Mouse (Mus musculus) spleen, postnatal 10 days (tissue): Measurements from ENCODE around the gene Gm13090.

ENCODE experiments used
- DNase-seq, 2 experiments: peaks; one replicate each; pipeline ENCODE4 v3.0.0; 2021 to 2022; ENCODE audit warnings: low spot score in 2 of 2

The Gm13090 gene

GRCm38 (mm10) chr4:151089270-151089669, at the start of gene Gm13090:
Gene Gm13090 (plus strand): TSS chr4:151089570.
- DNase-seq = no peak

DNA sequence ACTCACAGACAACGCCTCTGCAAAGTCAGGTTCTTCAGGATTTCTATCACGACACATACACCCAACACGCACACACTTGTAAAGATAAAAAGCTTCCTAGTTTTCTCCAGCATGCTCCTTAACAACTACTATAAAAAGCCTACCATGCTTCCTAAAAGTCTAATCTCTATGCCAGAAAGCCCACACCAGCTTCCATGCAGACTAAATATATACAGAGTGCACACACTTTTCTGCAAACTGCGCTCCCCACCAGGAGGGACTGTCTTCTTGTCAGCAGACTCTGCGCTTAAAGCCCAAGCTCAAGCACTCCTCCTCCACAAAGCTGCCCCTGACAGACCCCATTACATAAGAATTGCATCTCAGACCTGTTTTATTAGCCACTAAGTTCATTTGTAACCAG, 47.9 kb upstream of the Gm13090 start:
- no peak for DNase-seq

DNA sequence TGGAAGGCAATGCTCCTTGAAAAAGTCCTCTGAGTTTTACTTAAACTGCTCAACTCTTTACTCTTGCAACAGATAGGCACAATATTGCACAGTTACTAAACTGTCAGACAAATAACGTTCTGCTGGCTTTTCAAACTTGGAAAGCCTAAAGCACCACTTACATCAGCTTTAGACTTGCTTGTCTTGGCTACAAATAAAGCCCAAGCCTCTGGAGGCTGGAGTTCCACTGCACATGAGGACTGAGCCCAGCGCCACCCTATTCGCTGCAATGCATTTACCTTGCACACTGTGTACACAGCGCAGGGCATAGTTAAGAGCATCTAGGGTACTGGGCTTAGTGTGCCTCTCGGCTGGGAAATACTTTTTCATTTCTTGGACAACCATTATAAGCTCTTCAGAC, 46.1 kb upstream of the Gm13090 start:
- no peak for DNase-seq

DNA sequence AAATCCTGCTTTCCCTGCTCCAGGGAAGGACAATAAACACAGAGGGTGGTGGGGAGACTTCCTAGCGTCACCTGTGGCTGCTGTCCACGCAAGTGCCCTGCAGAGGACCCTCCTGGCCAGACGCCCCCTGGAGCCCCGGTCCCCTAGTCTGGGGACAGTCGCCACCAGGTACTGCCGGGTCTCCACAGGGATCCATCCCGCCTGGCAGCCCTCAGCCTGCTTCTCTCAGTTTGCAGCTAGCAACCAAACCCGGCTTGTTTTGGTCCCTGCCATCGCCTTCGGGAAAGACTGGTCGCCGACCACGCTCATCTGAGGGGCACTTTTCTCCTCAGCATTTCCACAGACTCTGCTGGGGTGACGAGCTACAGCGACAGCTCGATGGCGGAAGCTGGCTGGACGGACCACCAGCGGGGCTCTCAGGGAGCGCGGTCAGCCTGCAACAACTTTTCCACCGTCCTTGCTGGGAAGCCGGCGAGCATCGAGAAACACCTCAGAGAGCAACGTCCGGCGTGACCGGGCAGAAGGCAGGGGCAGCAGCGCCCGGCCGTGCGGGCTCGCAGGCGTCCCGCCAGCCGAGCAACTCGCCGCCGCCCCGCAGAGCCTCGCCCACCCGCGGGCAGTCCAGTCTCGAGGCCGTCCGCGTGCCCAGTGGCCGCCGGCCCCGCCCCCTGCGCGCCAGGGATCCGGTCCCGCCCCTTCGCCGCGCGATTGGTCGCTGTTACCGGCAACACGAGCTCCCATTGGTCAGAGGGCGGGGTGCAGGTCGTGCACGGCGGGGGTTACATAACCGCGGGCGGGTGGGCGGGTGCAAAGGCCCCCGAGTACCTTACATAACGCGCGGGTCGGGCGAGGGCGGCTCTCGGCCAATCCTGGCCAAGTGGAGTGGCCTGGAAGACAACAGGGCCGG, 45.1 kb upstream of the Gm13090 start, which contains the start of gene Per3:
TSS of gene Per3 (minus strand) at position 629 of the 907 bp plus-strand sequence.
- DNase-seq = peak; percentile 93 to 96

DNA sequence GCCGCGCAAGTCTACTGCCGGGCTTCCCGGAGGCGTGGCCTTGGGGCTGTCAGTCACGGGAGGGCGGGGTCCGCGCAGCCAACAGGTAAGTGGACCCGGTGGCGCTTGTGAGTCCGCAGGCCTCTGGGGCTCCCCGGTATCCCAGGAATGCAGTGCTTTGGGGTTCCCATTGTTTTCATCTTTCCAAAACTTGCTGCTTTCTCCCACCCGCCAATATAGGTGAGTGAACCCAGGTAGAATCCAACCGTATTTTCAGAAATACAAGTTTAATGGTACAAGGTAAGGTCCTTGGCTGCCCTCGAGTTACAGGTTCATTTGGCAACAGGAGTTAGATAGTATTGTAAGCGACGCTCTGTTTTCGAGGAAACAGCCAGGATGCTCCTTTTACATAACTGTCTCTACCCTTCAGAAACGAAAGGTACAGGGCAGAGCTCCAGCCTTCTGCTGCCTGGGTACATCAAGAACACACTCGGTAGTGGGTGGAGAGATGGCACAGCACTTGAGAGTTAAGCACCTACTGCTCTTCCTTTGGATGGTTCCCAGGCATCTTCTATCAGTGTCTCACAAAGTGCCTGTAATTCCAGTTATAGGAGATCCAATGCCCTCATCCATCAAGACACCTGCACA, 44.3 kb upstream of the Gm13090 start:
- DNase-seq = no peak

DNA sequence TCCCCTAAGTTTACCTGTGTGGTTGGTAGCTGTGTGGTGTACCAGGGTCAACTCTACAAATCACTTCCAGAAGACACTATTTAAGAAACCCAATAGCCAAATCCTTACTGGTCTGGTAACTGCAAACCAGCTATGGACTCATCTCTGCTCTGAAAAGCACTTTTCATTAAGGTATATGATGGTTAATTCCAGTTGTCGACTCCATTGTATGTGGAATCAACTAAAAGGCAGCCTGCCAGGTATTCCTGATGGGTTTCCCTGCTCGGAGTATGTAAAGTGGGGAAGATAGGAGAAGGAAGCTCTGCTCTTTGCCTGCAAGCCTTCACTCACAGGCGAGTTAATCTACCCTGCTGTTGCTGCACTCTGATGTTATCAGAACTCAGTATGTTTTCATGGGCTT, 42.8 kb upstream of the Gm13090 start:
- DNase-seq = no peak

- no peak for DNase-seq
These were observed 38.2 kb upstream of the Gm13090 start for GRCm38 (mm10) chr4:151051162-151051561.

DNA sequence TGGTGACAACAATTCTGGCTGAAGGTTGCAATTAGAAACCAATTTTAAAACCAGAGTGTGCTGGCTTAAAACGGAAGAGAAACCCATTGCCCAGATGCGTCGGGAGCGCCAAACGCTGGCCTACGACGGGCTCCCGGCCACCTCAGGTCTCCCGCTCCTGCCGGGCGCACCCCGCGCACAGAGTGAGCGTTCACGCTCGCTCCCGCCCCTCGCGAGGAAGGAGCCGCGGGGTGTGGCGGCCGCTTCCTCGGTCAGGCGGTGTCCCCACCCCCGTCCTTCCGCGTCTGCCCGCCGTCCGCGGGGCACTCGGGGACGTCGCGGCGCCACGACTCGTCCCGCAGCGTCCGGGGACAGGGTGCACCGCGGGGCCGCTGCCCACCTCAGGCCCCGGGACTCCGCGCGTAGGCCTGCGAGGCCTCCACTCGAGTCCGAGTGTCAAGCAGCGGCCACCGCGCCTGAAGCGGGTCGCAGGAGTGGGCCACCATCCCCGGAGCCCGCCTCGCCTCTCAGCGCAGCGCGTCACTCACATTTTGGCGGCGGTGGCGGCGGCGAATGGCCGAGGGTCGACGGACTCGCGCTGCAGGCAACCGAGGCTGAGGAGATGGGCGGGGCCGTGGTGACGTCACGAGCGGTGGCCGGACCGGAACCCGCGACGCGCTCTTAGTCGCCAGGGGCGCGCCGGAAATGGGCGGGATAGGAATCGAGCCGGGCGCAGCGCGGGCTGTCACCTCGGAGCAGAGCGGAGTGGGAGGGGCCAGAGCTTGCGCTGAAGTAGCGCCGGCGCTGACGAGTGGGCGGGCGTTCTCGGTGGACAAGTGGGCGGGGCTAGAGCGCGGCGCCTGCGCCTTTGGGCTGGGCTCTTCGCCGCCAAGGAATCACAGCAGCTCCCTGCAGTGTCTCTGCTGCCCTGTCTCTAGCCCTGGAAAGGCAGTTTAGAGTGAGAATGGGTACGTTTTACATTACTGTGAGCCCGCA, 31.7 kb upstream of the Gm13090 start, which contains the start of gene Vamp3:
TSS of gene Vamp3 (minus strand) at position 617 of the 975 bp plus-strand sequence.
- peak; percentile 98 to 100 for DNase-seq

GRCm38 (mm10) chr4:151058634-151059033, 30.7 kb upstream of the Gm13090 start:
- no peak for DNase-seq

GRCm38 (mm10) chr4:151059566-151059965, 29.8 kb upstream of the Gm13090 start:
- no peak for DNase-seq

DNA sequence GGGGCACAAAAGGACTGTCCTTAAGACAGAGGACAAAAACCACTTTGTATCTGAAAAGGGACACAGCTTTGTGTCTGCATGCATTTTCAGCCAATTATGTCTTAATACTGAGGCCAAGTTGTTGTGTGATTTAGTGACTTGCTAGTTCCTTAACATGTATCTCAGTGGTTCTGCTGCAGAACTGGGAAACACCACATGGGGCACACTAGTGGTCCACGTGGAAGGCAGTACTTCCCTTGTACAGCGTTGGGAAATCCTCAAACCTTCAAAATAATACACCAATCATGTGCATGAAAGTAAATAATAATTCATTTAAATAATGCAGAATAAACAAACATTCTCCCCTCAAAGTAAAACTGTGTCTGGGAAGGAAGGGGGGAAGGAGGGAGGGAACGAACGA, 20.6 kb upstream of the Gm13090 start:
- DNase-seq = no peak

- DNase-seq = no peak
These were observed 18.4 kb upstream of the Gm13090 start for GRCm38 (mm10) chr4:151070962-151071361.

DNA sequence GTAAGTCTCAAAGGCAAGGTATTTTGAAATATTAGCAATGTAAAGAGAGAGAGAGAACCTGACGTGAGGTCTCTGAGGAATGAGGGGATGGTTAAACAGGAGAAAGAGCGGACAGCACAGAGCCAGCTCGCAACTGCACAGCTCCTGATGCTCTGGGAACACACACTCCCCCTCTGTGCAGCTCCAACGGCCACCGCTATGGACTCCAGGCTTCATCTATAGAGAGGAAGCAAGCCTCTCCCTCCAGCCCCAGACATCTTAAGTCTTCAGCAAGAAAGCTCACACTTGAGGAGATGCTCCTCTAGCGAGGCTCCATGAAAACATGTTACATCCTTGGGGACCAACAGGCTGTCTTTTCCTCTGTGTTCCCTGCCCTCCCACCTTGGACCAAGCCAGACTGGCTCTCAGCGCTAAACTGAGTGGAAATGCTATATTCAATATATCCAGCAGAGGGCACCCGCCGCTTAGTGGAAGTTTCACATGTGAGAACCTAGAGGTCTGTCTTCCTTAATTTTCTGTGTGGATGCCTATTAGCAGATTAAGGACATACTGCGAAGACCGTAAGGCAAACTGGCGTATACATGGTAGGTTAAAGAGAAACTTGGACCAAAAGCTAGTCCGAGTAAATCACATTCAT, 16.1 kb upstream of the Gm13090 start:
- peak; percentile 43 to 72 for DNase-seq

GRCm38 (mm10) chr4:151074817-151075216, 14.6 kb upstream of the Gm13090 start:
- no peak for DNase-seq

DNA sequence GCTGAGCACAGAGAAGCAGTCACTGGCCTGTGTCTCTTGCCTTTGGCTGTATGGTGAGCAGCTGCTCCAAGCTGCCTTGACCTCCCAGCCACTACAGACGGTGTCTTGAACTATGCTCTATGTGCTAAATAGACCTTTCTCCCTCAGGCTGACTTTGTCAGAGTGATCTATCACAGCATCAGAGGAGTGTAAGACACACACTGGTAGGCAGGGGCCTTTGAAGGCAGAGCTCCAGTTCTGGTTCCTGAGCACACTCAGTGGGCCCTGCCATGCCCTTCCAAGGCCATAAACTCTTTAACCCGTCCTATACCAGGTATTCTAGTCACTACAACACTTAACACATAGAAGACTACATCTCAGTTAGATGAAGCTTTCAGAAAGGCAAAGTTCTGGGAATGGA, 8.0 kb upstream of the Gm13090 start:
- DNase-seq = no peak

DNA sequence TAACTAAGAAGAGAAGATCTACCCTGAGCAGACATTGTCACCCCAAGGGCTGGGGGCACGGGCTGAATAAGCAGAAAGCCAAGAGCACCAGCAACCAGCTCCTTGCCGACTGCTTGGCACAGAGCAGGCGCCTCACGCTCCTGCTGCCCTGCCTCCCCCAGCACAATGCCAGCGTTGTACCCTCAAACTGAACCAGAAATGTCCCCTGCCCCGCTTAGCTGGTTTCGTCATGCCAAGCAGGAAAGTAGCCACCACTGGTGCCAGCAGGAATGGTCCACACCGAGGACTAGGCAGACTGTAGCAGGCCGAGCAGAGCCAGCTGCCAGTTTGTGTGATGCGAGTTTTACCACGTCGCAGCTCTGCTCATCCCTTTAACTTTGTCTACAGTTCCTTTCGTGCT, 7.4 kb upstream of the Gm13090 start:
- no peak for DNase-seq

- no peak for DNase-seq
These were observed 6.3 kb upstream of the Gm13090 start for GRCm38 (mm10) chr4:151083027-151083426.

DNA sequence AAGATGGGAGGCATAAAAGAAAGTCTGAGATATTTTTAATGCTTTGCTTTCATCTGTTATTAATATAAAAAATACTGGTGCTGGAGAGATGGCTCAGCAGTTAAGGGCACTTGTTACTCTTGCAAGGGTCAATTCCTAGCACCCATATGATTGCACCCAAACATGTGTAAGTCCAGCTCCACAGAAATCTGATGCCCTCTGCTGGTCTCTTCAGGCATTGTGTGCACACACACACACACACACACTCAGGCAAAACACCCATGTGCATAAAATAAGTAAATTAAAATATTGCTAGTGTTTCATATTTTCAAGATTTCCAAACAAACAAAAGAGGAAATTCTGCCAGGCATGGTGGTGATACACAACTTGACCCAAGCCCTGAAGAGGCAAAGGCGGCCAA, 2.0 kb upstream of the Gm13090 start:
- no peak for DNase-seq

- no peak for DNase-seq
These were observed 551 bp upstream of the Gm13090 start for GRCm38 (mm10) chr4:151088819-151089218.

GRCm38 (mm10) chr4:151095207-151095606, 5.8 kb downstream of the Gm13090 start:
- DNase-seq = peak in 1 of 2 experiments; percentile 44
